Mouse (Mus musculus) stomach, embryonic 16.5 days (tissue): ENCODE data around the gene Nhej1. TPM values are rescaled to one million over a fixed set of nuclear protein-coding genes. Genes with fewer than 3 reads are reported as not detected.

Source experiments
- ATAC-seq: fragments of 200-750 bp; cut with Nextera tagmentation; 2 replicates; pipeline ENCODE4 v1.8.0; 2017; ENCODE audit warnings: moderate number of reproducible peaks, moderate TSS enrichment; ENCODE audit not compliant: insufficient read depth, low FRiP score
- H3K27ac ChIP-seq: fragments of 300-500 bp; sonication (generic); 2 replicates; pipeline ENCODE4 v1.5.1; 2014; ENCODE audit warnings: low read length
- H3K27me3 ChIP-seq: fragments of 300-500 bp; sonication (generic); 2 replicates; pipeline ENCODE4 v1.6.1; 2014; ENCODE audit warnings: low read length, control low read depth, mixed read lengths; ENCODE audit not compliant: control insufficient read depth, insufficient read depth
- H3K36me3 ChIP-seq: fragments of 300-500 bp; sonication (generic); 2 replicates; pipeline ENCODE4 v1.6.1; 2014; ENCODE audit warnings: low read length; ENCODE audit not compliant: control insufficient read depth, insufficient read depth
- H3K4me1 ChIP-seq: fragments of 300-500 bp; sonication (generic); 2 replicates; pipeline ENCODE4 v1.6.1; 2014; ENCODE audit warnings: low read length, control low read depth, mixed read lengths; ENCODE audit not compliant: control insufficient read depth, insufficient read depth
- H3K4me2 ChIP-seq: fragments of 300-500 bp; sonication (generic); 2 replicates; pipeline ENCODE4 v1.6.1; 2014; ENCODE audit warnings: low read depth, low read length, mixed read lengths
- H3K4me3 ChIP-seq: fragments of 300-500 bp; sonication (generic); replicated peaks from 2 replicates; pipeline ENCODE4 v1.5.1; 2014; ENCODE audit warnings: mild to moderate bottlenecking, low read length
- H3K9ac ChIP-seq: fragments of 300-500 bp; sonication (generic); 2 replicates; pipeline ENCODE4 v1.6.1; 2014; ENCODE audit warnings: low read length
- H3K9me3 ChIP-seq: fragments of 300-500 bp; sonication (generic); replicated peaks from 2 replicates; pipeline ENCODE4 v1.6.1; 2016; ENCODE audit warnings: low read length, control low read depth; ENCODE audit not compliant: control insufficient read depth
- WGBS: fragments of 180-500 bp; shearing (Covaris S2); extraction: QIAGEN DNeasy Blood & Tissue Kit; methylation state at CpG from one replicate; pipeline ENCODE4 v1.1.7; 2014; 5-methylcytosine and 5-hydroxymethylcytosine counted together
- polyA plus RNA-seq: library from polyadenylated mRNA; unstranded; fragments of >200 nt; fragmentation: Nextera tagmentation; extraction: Ambion mirVana; gene quantifications from 2 replicates; pipeline ENCODE4 v1.2.1, GENCODE M21; 2015

The Nhej1 gene
- polyA plus RNA-seq, 1 experiment from 2014 or later, result 7.6 TPM

DNA sequence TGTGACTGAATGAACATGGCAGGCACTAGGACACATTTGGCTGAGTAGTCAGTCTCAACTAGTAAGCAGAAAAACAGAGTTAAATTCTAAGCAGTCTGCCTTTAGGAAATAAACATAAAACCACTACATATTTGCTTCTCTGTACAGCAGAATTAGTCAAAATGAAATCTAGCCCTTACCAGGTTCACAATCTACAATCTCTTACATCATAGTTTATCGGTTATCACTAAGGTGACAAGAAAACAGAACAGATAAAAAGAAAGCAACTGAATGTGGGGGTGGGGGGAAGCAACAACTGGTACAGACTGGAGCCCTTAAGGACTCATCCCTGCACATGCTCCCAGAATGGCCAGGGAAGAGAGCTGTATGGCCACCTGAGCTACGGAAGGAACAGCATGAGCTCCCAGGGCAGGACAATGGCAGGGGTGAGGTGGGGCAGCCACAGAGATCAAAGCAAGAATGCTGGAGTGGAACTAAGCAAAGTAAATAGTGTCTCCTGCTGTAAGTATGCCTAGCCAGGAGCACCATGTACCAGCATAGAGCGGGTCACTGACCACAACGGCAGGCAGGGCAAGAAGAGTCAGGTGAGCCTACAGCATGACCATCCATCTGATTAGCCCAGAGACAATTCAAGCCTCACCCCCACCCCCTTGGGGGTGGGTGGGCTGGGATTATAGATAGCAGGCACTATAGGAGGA, 153.5 kb downstream of the Nhej1 start:
- H3K27me3 ChIP-seq, result no peaks in the 10 kb centered on the region
- no peaks in the 10 kb centered on the region for H3K36me3 ChIP-seq
- H3K4me3 ChIP-seq, result no peak overlapping the region
- H3K4me1 ChIP-seq, result peaks cover 12% of the 10 kb centered on the region; the same call in 1 of the 2 replicates
- H3K27ac ChIP-seq, result no peak overlapping the region; the same call in 1 of the 2 replicates
- no peak overlapping the region for H3K4me2 ChIP-seq
- ATAC-seq, result peak; percentile 75
- no peaks in the 10 kb centered on the region for H3K9me3 ChIP-seq
- 41% methylated on average over 4 of the region's 4 CpGs for WGBS
- H3K9ac ChIP-seq, result no peak overlapping the region

DNA sequence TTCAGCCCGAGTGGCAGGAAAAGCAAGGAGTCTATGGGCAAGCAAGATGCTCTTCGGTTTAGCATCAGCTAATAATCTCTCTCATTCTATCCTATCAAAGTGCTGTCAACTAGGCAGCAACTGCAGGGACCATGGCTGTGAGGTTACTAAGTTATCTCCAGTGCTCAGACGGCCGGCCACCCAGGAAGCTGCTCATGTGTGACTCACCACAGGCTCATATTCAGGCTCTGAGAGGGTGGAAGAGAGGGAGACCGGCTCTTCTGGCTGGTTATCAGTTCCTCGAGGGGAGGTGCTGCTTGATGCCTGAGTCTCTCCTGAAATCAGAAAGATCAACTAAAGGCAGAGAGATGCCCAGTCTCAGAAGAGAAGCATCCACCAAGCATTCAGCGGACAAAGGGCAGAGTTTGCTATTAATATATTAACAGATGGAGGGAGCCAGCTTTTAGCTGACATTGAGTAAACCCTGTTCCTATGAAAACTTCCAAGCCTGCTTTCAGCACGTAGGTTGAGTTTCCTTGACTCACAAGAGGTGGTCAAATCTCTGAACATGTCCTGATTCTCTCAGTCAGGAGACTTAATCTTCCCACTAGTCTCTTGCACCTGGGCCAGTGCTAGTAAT, 156.9 kb downstream of the Nhej1 start:
- Histone ChIP-seq H3K9ac (no peak overlapping the region), H3K4me1 (peaks cover 20% of the 10 kb centered on the region), H3K4me3 (no peak overlapping the region), H3K36me3 (no peaks in the 10 kb centered on the region), H3K27ac (0 out of 2 replicates have a peak overlapping the region, but pooled peaks have one; percentile 31), H3K9me3 (no peaks in the 10 kb centered on the region), H3K27me3 (no peaks in the 10 kb centered on the region), H3K4me2 (no peak overlapping the region)
- 31% methylated on average over 8 of the region's 8 CpGs for WGBS
- ATAC-seq, result peak; percentile 35; the same call in 1 of the 2 replicates

DNA sequence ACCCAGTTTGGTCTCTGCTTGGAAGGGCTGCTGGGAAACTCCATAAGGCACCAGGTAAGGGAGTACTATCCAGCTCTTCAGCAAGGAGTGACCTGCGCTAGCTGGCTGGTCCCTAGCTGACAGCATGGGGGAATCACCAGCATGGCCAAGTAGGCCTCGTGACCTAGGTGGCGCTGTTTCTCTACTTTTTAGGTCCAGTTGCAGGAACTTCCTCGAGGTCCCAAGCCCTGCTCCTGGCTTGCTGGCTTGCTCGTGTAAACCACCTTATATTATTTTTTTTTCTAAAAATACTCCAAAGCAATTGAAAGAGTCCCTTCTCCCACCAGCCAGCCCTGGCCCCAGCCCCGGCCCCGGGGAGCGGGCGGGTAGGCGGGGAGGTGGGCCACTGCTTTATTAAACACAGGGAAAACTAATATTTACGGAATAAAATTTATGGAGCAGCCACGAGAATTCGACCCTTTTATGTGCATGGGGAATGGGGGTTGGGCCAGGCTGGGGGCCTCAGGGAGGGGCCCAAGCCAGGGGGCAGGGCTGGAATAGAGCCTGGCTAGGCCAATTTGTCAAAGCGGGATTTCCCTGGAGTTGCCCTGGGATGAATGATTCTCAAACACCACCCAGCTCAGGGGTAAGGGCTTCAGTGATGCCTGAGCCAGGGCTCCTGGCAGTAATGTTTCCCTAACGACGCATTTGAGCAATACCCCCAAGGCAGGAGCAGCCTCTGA, 160.3 kb downstream of the Nhej1 start:
- Histone ChIP-seq H3K27ac (peak overlapping the region; percentile 86), H3K4me2 (peak overlapping the region; percentile 59), H3K27me3 (no peaks in the 10 kb centered on the region), H3K9ac (peak overlapping the region; percentile 67), H3K4me3 (peak overlapping the region; percentile 37), H3K9me3 (no peaks in the 10 kb centered on the region), H3K4me1 (peaks cover 22% of the 10 kb centered on the region), H3K36me3 (no peaks in the 10 kb centered on the region)
- WGBS, result 4% methylated on average over 16 of the region's 16 CpGs
- ATAC-seq, result peak; percentile 33

DNA sequence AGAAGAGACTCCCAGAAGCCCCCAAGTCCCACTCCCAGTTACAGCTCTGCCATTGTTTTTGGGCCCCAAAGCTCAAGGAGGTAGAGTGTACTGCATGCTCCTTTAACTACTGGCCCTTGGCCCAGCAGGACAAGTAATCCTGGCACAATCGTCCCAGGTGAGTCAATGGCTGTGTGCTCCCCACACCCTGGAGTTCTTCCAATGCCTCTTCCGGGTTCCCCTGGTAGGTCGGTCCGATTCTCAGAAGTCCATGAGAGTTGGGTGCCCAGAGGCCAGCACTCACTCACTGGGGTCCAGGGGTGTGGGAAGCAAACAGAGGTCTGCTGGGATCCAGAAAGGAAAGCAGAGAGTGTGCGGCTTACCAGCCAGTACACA, 162.2 kb downstream of the Nhej1 start:
- no peaks in the 10 kb centered on the region for H3K36me3 ChIP-seq
- ATAC-seq, result no peak; the same call in none of the 2 replicates
- H3K4me1 ChIP-seq, result peaks cover 19% of the 10 kb centered on the region
- H3K4me2 ChIP-seq, result peak overlapping the region; percentile 44
- no peak overlapping the region for H3K9ac ChIP-seq
- 60% methylated on average over 5 of the region's 5 CpGs for WGBS
- H3K9me3 ChIP-seq, result no peaks in the 10 kb centered on the region
- no peaks in the 10 kb centered on the region for H3K27me3 ChIP-seq
- H3K4me3 ChIP-seq, result peak overlapping the region; percentile 18
- H3K27ac ChIP-seq, result peak overlapping the region; percentile 90

DNA sequence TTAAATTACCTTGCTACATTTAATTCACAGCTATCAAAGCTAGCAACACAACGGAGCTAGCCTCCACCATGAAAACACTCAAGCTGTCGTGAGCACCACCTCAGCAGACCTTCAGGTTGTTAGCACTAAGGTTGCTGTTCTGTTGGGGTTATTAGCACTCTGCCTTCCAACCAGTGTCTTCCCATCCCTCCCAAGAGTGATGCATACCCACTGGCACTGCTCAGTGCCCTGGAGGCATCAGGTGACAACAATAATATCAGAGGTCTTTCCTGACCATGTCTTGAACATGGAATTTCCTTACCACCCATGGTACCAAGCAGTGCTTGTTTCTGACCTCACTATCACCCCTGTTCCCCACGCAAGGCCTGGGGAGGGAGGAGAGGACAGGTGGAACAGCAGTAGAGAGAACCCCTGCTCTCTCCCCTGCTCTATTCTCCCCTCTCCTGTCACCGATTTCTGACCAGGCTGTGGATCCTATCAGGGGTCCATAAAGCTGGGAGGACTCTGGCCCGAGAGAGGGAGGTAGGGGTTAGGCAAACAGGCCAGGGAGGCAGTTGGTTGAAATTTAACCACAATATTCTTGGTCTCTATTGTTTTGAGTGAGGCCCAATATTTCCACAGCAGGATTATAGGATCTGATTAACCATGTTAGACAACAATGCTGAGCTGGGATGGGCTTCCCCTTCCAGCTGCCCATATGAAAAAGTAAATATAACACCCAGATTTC, 162.7 kb downstream of the Nhej1 start:
- peak; percentile 66 for ATAC-seq
- Histone ChIP-seq H3K4me2 (peak overlapping the region; percentile 44; the same call in 1 of the 2 replicates), H3K27ac (peak overlapping the region; percentile 90), H3K27me3 (no peaks in the 10 kb centered on the region), H3K9ac (peak overlapping the region; percentile 29; the same call in 1 of the 2 replicates), H3K9me3 (no peaks in the 10 kb centered on the region), H3K36me3 (no peaks in the 10 kb centered on the region), H3K4me3 (no peak overlapping the region; the same call in 1 of the 2 replicates), H3K4me1 (peaks cover 13% of the 10 kb centered on the region)
- WGBS, result 51% methylated on average over 5 of the region's 5 CpGs

DNA sequence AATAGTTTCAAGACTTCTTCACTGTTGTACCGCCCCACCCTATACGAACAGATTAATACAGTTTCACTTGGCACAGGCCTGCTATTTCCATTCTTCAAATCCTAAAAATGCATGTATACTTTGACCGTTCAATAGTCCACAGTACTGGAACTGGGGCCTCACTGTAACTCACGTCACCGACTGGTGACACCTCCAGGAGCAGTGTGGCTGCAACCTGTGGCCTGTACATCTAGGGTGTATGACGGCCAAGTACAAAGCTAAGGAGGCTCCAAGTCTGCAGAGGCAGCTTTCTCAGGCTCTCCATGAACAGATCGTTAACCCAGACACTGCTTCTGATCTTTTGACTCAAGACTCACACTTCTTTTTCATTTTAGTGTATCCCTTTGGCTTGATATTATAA, 163.3 kb downstream of the Nhej1 start:
- no peaks in the 10 kb centered on the region for H3K9me3 ChIP-seq
- no peak overlapping the region for H3K4me3 ChIP-seq
- H3K27me3 ChIP-seq, result no peaks in the 10 kb centered on the region
- H3K27ac ChIP-seq, result peak overlapping the region; percentile 90
- ATAC-seq, result peak; percentile 68
- no peaks in the 10 kb centered on the region for H3K36me3 ChIP-seq
- peaks cover 12% of the 10 kb centered on the region for H3K4me1 ChIP-seq
- H3K4me2 ChIP-seq, result 0 out of 2 replicates have a peak overlapping the region, but pooled peaks have one; percentile 31
- WGBS, result 74% methylated on average over 7 of the region's 7 CpGs
- no peak overlapping the region for H3K9ac ChIP-seq

DNA sequence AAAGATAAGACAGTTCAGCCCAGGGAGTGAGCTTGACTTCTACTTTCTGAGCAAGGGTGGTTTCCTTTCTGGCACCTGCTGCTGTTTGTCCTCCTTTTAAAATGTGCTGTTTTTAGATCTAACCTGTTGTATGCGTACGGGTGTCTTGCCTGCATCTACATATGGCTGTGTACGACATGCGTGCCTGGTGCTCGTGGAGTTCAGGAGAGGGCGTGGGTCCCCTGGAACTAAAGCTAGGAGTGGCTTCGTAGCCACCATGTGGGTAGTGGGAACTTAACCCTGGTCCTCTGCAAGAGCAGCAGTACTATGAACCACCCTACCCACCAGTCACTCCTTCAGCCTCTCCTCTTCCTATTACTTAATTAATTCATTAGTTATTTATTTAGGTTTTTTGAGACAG, 164.9 kb downstream of the Nhej1 start:
- H3K4me1 ChIP-seq, result peaks cover 9% of the 10 kb centered on the region
- no peak overlapping the region for H3K4me3 ChIP-seq
- H3K9ac ChIP-seq, result no peak overlapping the region
- no peak; the same call in 1 of the 2 replicates for ATAC-seq
- H3K4me2 ChIP-seq, result 0 out of 2 replicates have a peak overlapping the region, but pooled peaks have one; percentile 1
- H3K36me3 ChIP-seq, result no peaks in the 10 kb centered on the region
- H3K27me3 ChIP-seq, result 0 out of 2 replicates have a peak, but pooled peaks cover 4% of the 10 kb centered on the region
- no peaks in the 10 kb centered on the region for H3K9me3 ChIP-seq
- 68% methylated on average over 7 of the region's 7 CpGs for WGBS
- peak overlapping the region; percentile 71 for H3K27ac ChIP-seq

DNA sequence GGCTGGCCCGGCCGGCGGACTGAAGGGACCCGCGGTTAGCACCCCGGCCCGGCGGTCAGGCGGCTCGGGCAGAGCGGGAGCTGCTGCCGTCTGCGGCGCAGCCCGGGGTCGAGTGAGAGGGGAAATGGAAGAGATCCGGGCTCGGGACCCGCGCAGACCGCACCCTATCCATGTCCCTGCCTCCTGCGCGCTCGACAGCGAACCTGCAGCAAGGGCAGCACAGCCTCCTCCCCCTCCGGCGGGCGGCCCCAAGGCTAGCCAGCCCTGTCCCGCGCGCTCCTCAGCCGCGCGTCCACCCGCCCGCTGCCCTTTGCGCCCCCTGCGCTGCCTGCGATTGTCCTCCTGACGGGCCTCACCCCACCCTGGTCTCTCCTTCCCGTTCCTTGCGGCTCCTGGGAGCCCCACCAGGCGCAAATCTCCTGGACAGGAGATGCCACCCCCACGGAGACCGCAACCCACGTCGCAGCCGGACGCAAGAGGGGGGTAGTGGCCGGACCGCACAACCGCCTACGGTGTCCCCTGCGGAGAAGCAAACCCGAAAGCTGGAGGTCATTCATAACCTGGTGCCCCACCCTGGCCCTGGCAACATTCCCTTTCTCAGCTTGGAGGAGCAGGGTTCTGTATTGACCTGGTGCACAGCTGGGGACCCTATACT, 173.3 kb downstream of the Nhej1 start, which contains the start of gene Ihh:
TSS of gene Ihh (minus strand) at position 117 of the 655 bp plus-strand sequence.
- H3K9me3 ChIP-seq, result no peaks in the 10 kb centered on the region
- H3K4me2 ChIP-seq, result peak within 1 kb of the TSS; percentile 64
- no peaks in the 10 kb centered on the region for H3K36me3 ChIP-seq
- 2% methylated on average over 40 of the region's 55 CpGs for WGBS
- H3K4me3 ChIP-seq, result peak within 1 kb of the TSS; percentile 46
- peaks cover 77% of the 10 kb centered on the region for H3K27me3 ChIP-seq
- H3K4me1 ChIP-seq, result peaks cover 12% of the 10 kb centered on the region
- ATAC-seq, result peak; percentile 93
- H3K27ac ChIP-seq, result peak within 1 kb of the TSS; percentile 84
- H3K9ac ChIP-seq, result peak within 1 kb of the TSS; percentile 70
